Mouse (Mus musculus): ENCODE results near the gene Alcam. TPM values are rescaled to one million over a fixed set of nuclear protein-coding genes. Genes with fewer than 3 reads are reported as not detected.

The Alcam gene
- polyA plus RNA-seq, 1 experiment from 2014 or later = 10.3 TPM

- Histone ChIP-seq H3K4me2 (replicated peaks; ENCODE audit: low read depth) (no peak overlapping the region), H3K4me3 (ENCODE audit: low read depth, low read length) (no peak overlapping the region), H3K9ac (ENCODE audit: low read depth, low read length) (no peak overlapping the region), H3K27ac (ENCODE audit: low read depth, low read length) (no peak overlapping the region), H3K36me3 (ENCODE audit: control insufficient read depth, insufficient read depth) (no peaks in the 10 kb centered on the region), H3K4me1 (replicated peaks; ENCODE audit: control insufficient read depth, insufficient read depth, low read length) (no peaks in the 10 kb centered on the region), H3K9me3 (ENCODE audit: control insufficient read depth) (no peaks in the 10 kb centered on the region), H3K27me3 (replicated peaks; ENCODE audit: control insufficient read depth, insufficient read depth, low read length) (no peaks in the 10 kb centered on the region)
- ATAC-seq = no peak
- 51% methylated on average over 9 of the region's 9 CpGs for WGBS
- no peak for TF ChIP-seq CTCF (IDR thresholded peaks at IDR 0.05; ENCODE audit: low read depth)
Observed at GRCm38 (mm10) chr16:52302790-52303531, 150.9 kb downstream of the Alcam start.

DNA sequence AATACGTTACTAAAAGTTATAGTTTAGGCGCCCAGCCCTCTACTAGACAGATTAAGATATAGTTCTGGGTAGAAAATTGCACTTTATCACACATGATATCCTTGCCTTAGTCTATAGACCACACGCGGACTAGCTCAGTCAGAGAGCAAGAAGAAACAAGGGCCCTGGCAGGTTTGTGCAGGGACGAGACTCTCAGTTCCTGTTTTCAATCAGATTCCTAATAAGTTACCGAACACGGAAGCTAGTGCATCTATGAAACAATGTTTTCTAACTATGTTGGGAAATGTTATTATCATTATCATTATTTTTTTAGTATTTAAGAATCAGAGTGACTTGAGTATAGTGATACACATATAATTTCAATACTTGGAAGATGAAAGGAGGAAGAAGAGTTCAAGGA is 152.1 kb downstream of the Alcam start:
- no peak for ATAC-seq

GRCm38 (mm10) chr16:52296376-52296775 is 157.5 kb downstream of the Alcam start:
- ATAC-seq = no peak
- H3K4me3 ChIP-seq (ENCODE audit: low read depth, low read length) = no peak overlapping the region
- no peaks in the 10 kb centered on the region for H3K4me1 ChIP-seq (replicated peaks; ENCODE audit: control insufficient read depth, insufficient read depth, low read length)
- no peak overlapping the region for H3K9ac ChIP-seq (ENCODE audit: low read depth, low read length)
- 29% methylated on average over 1 of the region's 1 CpGs for WGBS
- TF ChIP-seq CTCF (IDR thresholded peaks at IDR 0.05; ENCODE audit: low read depth) = no peak
- H3K36me3 ChIP-seq (ENCODE audit: control insufficient read depth, insufficient read depth) = no peaks in the 10 kb centered on the region
- H3K27ac ChIP-seq (ENCODE audit: low read depth, low read length) = no peak overlapping the region
- no peaks in the 10 kb centered on the region for H3K9me3 ChIP-seq (ENCODE audit: control insufficient read depth)
- no peak overlapping the region for H3K4me2 ChIP-seq (replicated peaks; ENCODE audit: low read depth)
- H3K27me3 ChIP-seq (replicated peaks; ENCODE audit: control insufficient read depth, insufficient read depth, low read length) = no peaks in the 10 kb centered on the region

More for the DNA sequence above, 152.1 kb downstream of the Alcam start:
- no peaks in the 10 kb centered on the region for H3K4me1 ChIP-seq (replicated peaks; ENCODE audit: control insufficient read depth, insufficient read depth, low read length)
- TF ChIP-seq CTCF (IDR thresholded peaks at IDR 0.05; ENCODE audit: low read depth) = no peak
- no peak overlapping the region for H3K27ac ChIP-seq (ENCODE audit: low read depth, low read length)
- no peak overlapping the region for H3K4me2 ChIP-seq (replicated peaks; ENCODE audit: low read depth)
- WGBS = 79% methylated on average over 7 of the region's 7 CpGs
- H3K9ac ChIP-seq (ENCODE audit: low read depth, low read length) = no peak overlapping the region
- no peaks in the 10 kb centered on the region for H3K9me3 ChIP-seq (ENCODE audit: control insufficient read depth)
- no peak overlapping the region for H3K4me3 ChIP-seq (ENCODE audit: low read depth, low read length)
- H3K27me3 ChIP-seq (replicated peaks; ENCODE audit: control insufficient read depth, insufficient read depth, low read length) = no peaks in the 10 kb centered on the region
- no peaks in the 10 kb centered on the region for H3K36me3 ChIP-seq (ENCODE audit: control insufficient read depth, insufficient read depth)

DNA sequence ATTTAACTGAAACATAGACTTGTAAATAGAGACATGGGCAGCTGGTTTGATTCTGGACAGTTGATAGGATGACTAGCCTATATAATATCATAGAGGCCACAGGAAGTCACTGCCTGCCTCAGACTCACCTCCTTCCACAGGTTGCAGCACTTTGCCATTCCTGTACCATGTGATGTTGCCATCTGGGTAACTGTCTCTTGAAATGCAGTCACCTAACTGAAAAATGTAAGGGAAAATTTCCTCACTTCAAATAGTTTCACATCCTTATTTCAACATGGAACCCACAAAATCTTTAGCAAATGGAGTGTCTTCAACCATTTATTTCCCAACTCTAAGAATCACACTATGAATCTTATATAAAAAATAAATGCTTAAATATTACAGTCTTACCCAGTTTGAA is 158.3 kb downstream of the Alcam start:
- H3K4me3 ChIP-seq (ENCODE audit: low read depth, low read length) = no peak overlapping the region
- TF ChIP-seq CTCF (IDR thresholded peaks at IDR 0.05; ENCODE audit: low read depth) = no peak

GRCm38 (mm10) chr16:52292440-52293048 is 161.3 kb downstream of the Alcam start:
- no peaks in the 10 kb centered on the region for H3K4me1 ChIP-seq (replicated peaks; ENCODE audit: control insufficient read depth, insufficient read depth, low read length)
- H3K4me3 ChIP-seq (ENCODE audit: low read depth, low read length) = no peak overlapping the region
- no peaks in the 10 kb centered on the region for H3K27me3 ChIP-seq (replicated peaks; ENCODE audit: control insufficient read depth, insufficient read depth, low read length)
- H3K27ac ChIP-seq (ENCODE audit: low read depth, low read length) = no peak overlapping the region
- no peak overlapping the region for H3K4me2 ChIP-seq (replicated peaks; ENCODE audit: low read depth)
- no peak for ATAC-seq
- no peak overlapping the region for H3K9ac ChIP-seq (ENCODE audit: low read depth, low read length)
- H3K36me3 ChIP-seq (ENCODE audit: control insufficient read depth, insufficient read depth) = no peaks in the 10 kb centered on the region
- WGBS = 92% methylated on average over 3 of the region's 3 CpGs
- no peak for TF ChIP-seq CTCF (IDR thresholded peaks at IDR 0.05; ENCODE audit: low read depth)
- no peaks in the 10 kb centered on the region for H3K9me3 ChIP-seq (ENCODE audit: control insufficient read depth)

More for the DNA sequence above, 158.3 kb downstream of the Alcam start:
- no peaks in the 10 kb centered on the region for H3K4me1 ChIP-seq (replicated peaks; ENCODE audit: control insufficient read depth, insufficient read depth, low read length)
- no peak overlapping the region for H3K27ac ChIP-seq (ENCODE audit: low read depth, low read length)
- H3K4me2 ChIP-seq (replicated peaks; ENCODE audit: low read depth) = no peak overlapping the region
- no peaks in the 10 kb centered on the region for H3K36me3 ChIP-seq (ENCODE audit: control insufficient read depth, insufficient read depth)
- no peak for ATAC-seq
- no peaks in the 10 kb centered on the region for H3K9me3 ChIP-seq (ENCODE audit: control insufficient read depth)
- no peaks in the 10 kb centered on the region for H3K27me3 ChIP-seq (replicated peaks; ENCODE audit: control insufficient read depth, insufficient read depth, low read length)
- H3K9ac ChIP-seq (ENCODE audit: low read depth, low read length) = no peak overlapping the region

- Histone ChIP-seq H3K9ac (ENCODE audit: low read depth, low read length) (no peak overlapping the region), H3K27me3 (replicated peaks; ENCODE audit: control insufficient read depth, insufficient read depth, low read length) (no peaks in the 10 kb centered on the region), H3K4me3 (ENCODE audit: low read depth, low read length) (no peak overlapping the region), H3K4me1 (replicated peaks; ENCODE audit: control insufficient read depth, insufficient read depth, low read length) (no peaks in the 10 kb centered on the region), H3K36me3 (ENCODE audit: control insufficient read depth, insufficient read depth) (no peaks in the 10 kb centered on the region), H3K9me3 (ENCODE audit: control insufficient read depth) (no peaks in the 10 kb centered on the region), H3K4me2 (replicated peaks; ENCODE audit: low read depth) (no peak overlapping the region), H3K27ac (ENCODE audit: low read depth, low read length) (no peak overlapping the region)
- TF ChIP-seq CTCF (IDR thresholded peaks at IDR 0.05; ENCODE audit: low read depth) = no peak
- 84% methylated on average over 2 of the region's 2 CpGs for WGBS
- no peak for ATAC-seq
Observed at GRCm38 (mm10) chr16:52280186-52280585, 173.7 kb downstream of the Alcam start.

Measured in intestine, postnatal 0 days (tissue).